Mouse (Mus musculus) layer of hippocampus, postnatal 25 days (tissue): ENCODE data around the gene Serpinb6b. TPM values are rescaled to one million over a fixed set of nuclear protein-coding genes. Genes with fewer than 3 reads are reported as not detected.

Experiments used
- DNase-seq, 2 experiments: peaks; one replicate each; pipeline ENCODE4 v3.0.0; 2022; ENCODE audit warnings: mixed read lengths in 2 of 2, low spot score in 1 of 2; ENCODE audit errors: extremely low spot score in 1 of 2
- total RNA-seq, 2 experiments: library from RNA; stranded (reverse); gene quantifications; 2 replicates each; pipeline ENCODE4 v1.2.3; 2021

Serpinb6b gene
- total RNA-seq, 2 experiments from 2014 or later, result 0.99 to 1.2 TPM

GRCm38 (mm10) chr13:32974268-32974667 lies 9.3 kb downstream of the Serpinb6b start:
- no peak for DNase-seq

- no peak for DNase-seq
Observed at GRCm38 (mm10) chr13:32974889-32975460, 10.0 kb downstream of the Serpinb6b start.

- DNase-seq, result no peak
Observed at GRCm38 (mm10) chr13:32975710-32976109, 10.7 kb downstream of the Serpinb6b start.

- DNase-seq, result no peak
Observed at GRCm38 (mm10) chr13:32982556-32983042, 17.6 kb downstream of the Serpinb6b start.

GRCm38 (mm10) chr13:32986256-32986655 lies 21.2 kb downstream of the Serpinb6b start:
- no peak for DNase-seq

- DNase-seq, result no peak
Observed at GRCm38 (mm10) chr13:32993152-32993893, 28.3 kb downstream of the Serpinb6b start.

- DNase-seq, result no peak
Observed at GRCm38 (mm10) chr13:32993894-32994242, 28.9 kb downstream of the Serpinb6b start.

GRCm38 (mm10) chr13:32995051-32995450 lies 30.0 kb downstream of the Serpinb6b start:
- DNase-seq, result no peak

- DNase-seq, result no peak
Observed at GRCm38 (mm10) chr13:33001341-33001740, 36.3 kb downstream of the Serpinb6b start.

GRCm38 (mm10) chr13:33002950-33003349 lies 37.9 kb downstream of the Serpinb6b start, which contains the start of gene Serpinb9:
Gene Serpinb9 (plus strand): TSS chr13:33003250.
- no peak for DNase-seq

GRCm38 (mm10) chr13:33003523-33004413 lies 38.8 kb downstream of the Serpinb6b start:
- DNase-seq, result peak in 1 of 2 experiments; percentile 2

- peak; percentile 62 to 68 for DNase-seq
Observed at GRCm38 (mm10) chr13:33004414-33005105, 39.6 kb downstream of the Serpinb6b start.

GRCm38 (mm10) chr13:33005501-33006075 lies 40.6 kb downstream of the Serpinb6b start:
- no peak for DNase-seq

- no peak for DNase-seq
Observed at GRCm38 (mm10) chr13:33006555-33006954, 41.5 kb downstream of the Serpinb6b start.

- DNase-seq, result no peak
Observed at GRCm38 (mm10) chr13:33012395-33012794, 47.4 kb downstream of the Serpinb6b start.

GRCm38 (mm10) chr13:33013271-33013670 lies 48.3 kb downstream of the Serpinb6b start:
- no peak for DNase-seq

- DNase-seq, result no peak
Observed at GRCm38 (mm10) chr13:33022371-33022770, 57.4 kb downstream of the Serpinb6b start.

GRCm38 (mm10) chr13:33026427-33027057 lies 61.5 kb downstream of the Serpinb6b start:
- no peak for DNase-seq

- no peak for DNase-seq
Observed at GRCm38 (mm10) chr13:33027244-33027643, 62.2 kb downstream of the Serpinb6b start, which contains the start of gene Serpinb9b. Gene Serpinb9b (plus strand): TSS chr13:33027416.
